Mouse (Mus musculus): ENCODE results near the gene Hacd4. TPM values are rescaled to one million over a fixed set of nuclear protein-coding genes. Genes with fewer than 3 reads are reported as not detected.

Gene Hacd4
- total RNA-seq (2021), result 1 to 10 TPM; 4.4 to 6.0 TPM

DNA sequence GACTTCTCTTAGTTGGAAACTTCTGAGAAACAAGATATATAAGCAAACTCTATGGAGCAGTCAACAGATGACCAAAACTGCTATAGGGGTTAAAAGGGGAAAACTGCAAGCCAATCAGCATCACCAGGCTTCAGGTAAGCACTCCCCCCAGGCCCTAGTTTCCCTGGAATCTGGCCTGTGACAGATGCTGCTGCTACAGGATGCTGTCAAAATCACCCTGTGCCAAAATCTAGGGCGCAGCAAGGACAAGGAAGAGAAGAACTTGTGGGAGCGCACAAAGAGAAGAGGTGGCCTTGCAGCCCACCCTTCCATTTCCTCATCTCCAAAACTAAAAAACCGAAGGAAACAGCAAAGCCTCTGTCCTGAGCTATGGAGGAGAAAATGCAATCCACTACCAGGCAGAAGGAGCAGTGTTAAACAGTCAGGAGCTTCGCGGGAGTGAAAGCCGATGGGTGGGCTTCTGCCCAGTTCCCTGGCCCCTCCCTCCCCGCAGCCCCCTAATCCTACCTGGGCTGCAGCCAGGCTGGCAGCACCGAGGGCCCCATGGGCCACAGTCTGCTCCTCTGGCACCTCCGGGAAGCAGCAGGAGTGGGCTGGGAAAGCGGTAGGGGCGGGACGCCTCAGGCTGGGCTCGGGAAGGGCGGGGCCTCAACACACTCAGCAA, at the start of gene Hacd4:
TSS of gene Hacd4 (minus strand) at position 603 of the 664 bp plus-strand sequence.
- intact Hi-C loops (cut with DNase I), result loop anchor here (2.0 kb wide), 1 partner anchor 76 kb away; no protein-coding TSS in a partner anchor

DNA sequence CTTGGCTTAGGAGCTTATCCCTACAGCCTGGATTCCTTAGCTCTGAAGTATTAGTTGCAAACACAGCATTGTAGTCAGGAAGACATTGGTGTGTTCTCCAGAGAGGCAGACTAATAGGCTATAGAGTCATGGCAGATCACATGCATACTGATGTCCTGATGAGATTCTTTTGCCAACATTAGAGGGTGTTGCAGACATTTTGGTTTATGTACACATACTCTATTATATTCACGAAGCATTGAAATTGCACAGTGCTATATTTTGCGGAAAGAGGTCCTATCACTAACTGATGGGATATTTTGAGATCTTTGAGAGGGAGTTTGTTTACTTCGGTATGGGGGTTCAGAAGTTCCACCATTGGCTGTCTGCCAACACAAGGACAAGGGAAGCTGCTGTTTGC, 49.4 kb upstream of the Hacd4 start:
- intact Hi-C loops (cut with DNase I), result no loop called here

More for the DNA sequence above, at the start of gene Hacd4:
- peak; percentile 66 for DNase-seq

DNA sequence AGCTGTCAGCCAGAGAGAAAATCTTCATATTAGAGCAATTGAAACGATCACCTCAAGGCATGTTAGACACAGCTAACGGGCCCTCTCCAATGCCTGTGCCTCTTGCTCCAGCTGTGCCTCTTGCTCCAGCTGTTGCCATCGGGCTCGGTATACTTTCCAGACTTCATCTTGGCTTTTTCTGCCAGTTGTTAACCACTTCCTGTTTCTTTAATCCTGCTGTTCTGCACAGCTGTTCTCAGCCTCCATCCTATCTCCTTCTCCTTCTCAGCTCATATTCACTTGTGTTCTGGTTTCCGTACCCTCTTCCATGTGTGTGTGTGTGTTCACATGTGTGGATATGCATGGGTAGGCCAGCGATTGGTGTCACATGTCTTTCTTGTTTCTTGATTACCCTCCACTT, 41.4 kb upstream of the Hacd4 start:
- DNase-seq, result no peak
- intact Hi-C loops (cut with DNase I), result no loop called here

More for the DNA sequence above, 49.4 kb upstream of the Hacd4 start:
- no peak for DNase-seq

DNA sequence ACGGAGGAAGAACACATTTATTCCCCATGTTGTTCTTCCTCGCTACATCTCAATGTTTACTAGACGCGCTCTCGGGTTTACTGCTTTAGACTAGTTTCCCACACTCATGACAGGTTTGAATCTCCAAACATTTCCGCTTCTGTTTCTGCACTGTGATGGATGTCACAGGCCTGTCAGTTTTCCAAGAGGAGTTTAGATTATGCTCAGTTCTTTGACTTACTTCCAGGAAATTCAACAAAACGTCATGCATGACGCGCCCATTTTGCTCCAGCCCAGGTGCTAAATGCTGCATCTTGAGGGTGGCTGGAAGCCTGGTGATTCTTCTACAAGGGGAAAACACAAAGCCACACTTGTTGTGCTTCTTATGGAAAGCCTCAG, 40.1 kb upstream of the Hacd4 start:
- intact Hi-C loops (cut with DNase I), result no loop called here
- DNase-seq, result no peak

DNA sequence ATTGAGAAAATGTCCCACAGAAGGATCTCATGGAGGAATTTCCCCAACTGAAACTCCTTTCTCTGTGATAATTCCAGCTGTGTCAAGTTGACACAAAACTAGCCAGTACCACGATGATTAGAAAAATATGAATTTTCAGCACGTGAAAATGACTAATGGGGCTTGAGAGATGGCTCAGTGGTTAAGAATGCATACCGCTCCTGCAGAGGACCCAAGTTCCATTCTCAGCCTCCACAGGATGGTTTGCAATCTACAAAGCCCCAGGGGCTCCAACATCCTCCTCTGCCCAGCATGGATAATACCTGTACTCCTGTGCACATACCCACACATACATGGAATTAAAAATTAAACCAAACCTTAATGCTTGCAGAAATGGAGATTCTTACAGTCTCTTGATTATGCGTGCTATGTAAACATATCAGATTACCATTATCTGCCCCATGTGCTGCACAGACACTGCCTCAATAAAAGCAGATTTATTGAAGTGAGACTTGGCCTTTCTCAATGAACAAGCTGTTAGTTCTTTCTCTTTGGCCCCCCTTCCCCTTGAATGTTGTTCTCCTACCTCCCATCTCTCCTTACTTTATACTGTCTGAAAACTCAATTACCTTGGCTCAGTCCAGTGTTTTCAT, 39.6 kb upstream of the Hacd4 start:
- intact Hi-C loops (cut with DNase I), result no loop called here
- no peak for DNase-seq

DNA sequence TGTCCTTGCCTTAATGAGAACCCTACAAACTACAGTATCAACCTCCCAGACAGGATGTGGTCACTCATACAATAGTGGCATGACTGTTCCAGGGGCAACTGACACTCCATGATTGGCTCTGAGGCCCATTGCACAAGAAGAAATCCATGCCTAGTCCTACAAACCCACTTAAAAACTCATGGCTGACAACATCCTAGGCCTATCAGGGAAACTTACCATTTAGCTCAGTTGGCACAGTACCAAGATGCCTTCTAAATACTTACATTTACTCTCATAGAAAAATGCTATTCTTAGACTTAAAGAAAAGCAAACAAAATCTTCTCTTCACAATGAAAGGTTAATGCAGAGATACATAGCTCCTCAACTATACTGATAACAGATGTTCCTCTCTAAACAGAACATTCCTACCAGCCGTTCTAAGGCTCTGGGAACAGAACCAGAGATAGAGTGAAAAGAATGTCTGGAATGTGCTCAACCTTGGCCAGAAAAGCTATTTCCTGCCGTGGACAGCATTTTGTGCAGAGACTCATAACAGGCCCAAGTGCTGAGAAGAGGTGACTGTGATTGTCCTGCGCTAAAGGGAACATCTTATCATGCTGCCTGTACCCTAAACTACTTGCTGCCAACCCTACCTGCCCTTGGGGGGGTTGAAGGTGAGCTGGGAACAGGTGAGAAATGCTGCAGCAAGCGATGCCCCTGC, 37.9 kb upstream of the Hacd4 start:
- intact Hi-C loops (cut with DNase I), result no loop called here
- peak in 1 of 2 experiments; percentile 17 for DNase-seq

DNA sequence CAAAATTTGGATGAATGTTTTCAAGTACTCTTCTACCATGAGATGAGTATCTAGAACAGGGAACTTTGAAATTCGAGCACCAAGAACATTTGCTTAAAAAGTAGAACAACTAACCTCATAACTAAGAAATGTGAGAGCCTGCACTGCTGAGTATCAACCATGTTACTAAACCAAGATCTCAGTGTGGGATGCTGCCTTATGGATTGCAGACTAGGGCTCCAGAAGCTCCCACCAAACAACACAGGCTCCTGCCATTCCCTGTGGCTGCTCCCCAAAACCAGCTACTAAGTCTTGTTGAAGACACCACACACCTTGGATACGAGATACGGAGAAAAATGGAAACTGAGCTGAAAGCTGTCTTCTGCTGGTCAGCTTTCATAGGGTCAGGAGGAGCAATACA, 37.4 kb upstream of the Hacd4 start:
- intact Hi-C loops (cut with DNase I), result no loop called here
- DNase-seq, result no peak

DNA sequence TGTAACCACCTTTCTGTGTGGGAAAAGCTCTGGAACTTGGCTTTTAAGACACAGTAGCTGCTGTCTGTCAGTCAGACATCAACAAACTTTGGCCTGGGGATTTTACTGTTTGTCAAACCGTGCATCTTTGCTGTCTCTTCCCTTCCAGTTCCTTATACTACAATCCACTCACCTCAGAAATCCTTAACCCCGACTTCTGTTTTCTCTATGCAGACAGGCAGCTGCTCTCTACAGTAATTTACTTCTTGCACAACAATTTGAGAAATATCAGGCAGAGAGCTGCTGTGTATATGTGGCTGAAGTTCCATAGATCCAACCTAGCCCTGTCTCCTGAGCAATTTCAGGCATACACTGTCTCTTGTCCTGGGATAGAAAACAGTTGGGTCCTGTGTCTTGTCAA, 32.8 kb upstream of the Hacd4 start:
- no peak for DNase-seq
- intact Hi-C loops (cut with DNase I), result no loop called here

DNA sequence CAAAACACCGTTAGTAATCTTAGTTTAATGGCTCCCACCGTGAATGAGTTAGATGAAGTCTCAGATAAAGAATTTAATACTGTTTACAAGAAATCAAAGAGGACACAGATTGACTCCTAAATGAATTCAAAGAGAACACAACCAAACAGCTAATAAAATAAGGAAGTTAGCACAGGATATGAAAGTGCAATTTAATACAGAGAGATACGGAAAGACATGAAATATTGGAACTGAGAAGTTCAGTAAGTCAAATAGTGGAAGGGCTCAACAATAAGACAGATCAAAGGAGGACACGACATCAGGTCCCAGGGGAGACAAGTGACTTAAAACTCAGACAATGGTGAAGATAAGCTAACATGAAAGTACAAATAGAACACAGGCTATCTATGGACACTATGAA, 25.8 kb upstream of the Hacd4 start:
- no peak for DNase-seq

DNA sequence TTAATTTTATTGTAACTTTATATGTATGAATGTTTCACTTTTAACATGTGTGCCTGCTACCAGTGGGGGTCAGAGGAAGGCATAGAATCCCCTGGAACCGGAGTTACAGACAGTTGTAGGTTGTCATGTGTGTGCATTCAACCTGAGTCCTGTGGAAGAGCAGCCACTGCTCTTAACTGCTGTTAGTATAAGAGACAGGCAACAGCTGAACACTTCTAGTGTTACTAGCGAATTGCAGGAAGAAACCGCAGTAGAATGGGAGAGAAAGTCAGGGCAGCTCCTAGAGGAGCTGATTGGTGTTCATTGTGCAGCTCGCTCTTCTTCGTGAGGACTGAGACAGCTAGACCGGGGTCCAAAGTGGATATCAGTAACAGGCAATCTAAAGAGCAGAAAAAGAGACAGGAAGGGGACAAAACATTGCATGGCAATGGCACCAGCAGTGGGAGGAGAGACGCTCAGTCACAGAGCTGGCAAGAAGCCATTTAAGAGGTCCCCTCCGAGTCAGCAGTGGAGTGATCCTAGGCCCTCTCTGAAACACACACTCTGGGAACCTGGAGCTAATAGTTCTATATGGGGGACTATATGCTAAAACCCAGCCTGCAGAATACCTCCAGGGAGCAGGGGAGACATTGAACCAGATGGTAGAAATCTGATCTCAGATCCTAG, 24.4 kb upstream of the Hacd4 start:
- DNase-seq, result no peak
- intact Hi-C loops (cut with DNase I), result no loop called here

More for the DNA sequence above, 25.8 kb upstream of the Hacd4 start:
- intact Hi-C loops (cut with DNase I), result no loop called here

DNA sequence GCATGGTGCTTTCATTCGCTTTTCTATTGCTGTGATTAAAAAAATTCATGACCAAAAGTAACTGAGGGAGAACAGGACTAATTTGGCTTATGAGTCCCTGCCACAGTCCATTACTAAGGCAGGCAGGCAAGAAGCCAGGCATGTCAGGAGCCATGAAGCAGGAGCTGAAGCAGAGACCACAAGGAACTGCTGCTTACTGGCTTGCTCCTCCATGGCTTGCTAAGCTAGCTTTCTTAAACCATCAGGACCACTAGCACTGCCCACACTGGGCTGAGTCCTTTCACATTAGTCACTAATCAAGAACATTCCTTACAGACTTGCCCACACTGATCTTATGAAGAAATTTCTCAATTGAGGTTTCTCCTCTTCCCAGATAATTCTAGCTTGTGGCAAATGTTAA, 23.8 kb upstream of the Hacd4 start:
- DNase-seq, result no peak
- intact Hi-C loops (cut with DNase I), result no loop called here

DNA sequence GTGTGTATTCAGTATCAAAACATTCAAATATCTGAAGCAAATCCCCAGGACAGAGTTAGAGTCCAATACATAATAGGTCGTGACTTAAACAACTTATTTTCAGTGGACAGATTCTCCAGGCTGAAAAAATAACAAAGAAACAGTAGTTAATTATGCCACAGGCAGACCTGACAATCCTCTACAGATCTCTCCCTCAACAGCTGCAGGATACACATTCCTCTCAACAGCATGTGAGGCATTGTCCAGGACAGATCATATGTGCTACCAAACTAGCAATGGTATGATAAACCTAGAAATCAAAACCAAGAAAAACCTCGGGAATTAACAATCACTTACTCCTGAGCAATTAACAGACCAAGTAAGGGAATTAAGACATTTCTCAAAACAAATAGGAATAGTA, 22.6 kb upstream of the Hacd4 start:
- intact Hi-C loops (cut with DNase I), result no loop called here
- no peak for DNase-seq

DNA sequence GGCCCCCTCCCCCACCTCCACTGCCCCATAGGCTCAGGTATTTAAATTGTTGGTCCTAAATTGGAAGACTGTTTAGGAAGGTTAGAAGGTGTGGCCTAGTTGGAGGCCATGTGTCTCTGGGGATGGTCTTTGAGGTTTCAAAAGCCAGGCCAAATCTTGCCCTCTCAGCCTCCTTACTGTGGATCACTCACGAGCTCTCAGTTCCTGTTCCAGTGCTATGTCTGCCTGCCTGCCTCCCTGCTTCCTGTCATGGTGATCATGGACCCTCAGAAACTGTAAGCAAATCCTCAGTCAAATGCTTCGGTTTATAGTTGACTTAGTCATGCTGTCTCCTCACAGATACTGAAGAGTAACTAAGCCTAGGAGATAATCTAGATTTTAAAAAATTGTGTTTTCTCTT, 19.9 kb upstream of the Hacd4 start:
- DNase-seq, result no peak
- intact Hi-C loops (cut with DNase I), result no loop called here

DNA sequence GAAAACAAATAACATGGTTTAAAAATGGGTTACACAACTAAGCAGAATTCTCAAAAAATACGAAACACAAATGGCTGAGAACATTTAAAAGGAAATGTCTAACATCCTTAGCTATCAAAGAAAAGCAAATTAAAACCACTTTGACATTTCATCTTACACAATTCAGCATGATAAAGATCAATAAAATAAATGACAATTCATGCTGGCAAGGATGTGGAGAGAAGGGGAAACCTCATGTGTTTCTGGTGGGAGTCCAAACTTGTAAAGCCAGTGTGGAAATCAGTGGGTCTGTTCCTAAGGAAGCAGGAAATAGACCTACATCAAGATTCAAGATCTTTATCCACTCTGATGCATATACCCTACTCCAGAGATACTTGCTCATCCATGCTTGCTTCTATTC, 19.4 kb upstream of the Hacd4 start:
- DNase-seq, result no peak
- intact Hi-C loops (cut with DNase I), result no loop called here

DNA sequence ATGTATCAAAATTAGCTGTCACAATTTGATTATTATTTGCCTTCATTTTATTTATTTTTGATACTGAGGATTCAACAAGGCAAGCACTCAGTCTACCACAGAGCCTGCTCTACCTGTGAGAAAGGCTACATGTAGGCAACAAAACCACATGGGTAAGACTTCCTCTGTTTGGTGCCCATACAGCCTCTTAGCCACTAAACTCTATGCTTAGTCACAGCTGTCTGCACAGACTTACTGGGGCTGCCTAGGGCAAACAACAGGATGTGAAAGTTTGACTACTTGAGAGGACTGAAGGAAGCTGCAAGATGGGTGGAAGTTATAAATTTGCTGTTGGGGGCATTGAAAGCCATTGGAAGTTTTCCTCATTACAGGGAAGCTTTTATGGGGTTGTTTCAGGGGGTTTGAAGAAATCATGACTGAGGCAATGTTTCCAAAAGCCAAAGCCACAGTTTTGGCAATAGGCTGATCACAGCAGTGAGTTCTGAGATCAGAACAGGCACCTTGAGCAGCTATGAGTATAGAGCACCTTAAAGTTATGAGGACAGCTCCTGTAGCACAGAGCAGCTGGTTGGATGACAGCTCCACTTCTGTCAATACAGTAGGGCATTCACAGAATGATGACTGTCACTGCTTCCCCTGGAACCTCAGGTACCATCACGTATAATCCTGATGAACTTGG, 11.5 kb upstream of the Hacd4 start:
- intact Hi-C loops (cut with DNase I), result no loop called here
- DNase-seq, result no peak

DNA sequence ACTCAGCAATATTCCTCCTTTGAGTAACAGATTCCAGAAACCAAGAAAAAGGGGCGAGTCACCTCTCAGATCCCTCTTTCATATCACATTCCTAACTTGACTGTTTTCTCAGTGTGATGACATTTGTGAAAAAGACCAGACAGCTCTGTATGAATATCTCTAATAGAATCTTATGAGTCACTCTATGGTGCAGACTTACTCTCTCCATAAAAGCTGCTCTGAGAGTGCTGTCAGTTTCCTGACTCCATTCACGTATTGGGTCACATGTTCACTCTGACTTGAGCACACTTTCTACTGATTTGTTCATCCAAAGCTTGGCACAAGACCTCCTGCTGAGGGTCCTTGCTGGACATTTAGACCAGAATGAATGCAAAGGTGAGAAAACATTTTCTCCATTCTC, 10.2 kb upstream of the Hacd4 start:
- intact Hi-C loops (cut with DNase I), result no loop called here
- DNase-seq, result no peak

DNA sequence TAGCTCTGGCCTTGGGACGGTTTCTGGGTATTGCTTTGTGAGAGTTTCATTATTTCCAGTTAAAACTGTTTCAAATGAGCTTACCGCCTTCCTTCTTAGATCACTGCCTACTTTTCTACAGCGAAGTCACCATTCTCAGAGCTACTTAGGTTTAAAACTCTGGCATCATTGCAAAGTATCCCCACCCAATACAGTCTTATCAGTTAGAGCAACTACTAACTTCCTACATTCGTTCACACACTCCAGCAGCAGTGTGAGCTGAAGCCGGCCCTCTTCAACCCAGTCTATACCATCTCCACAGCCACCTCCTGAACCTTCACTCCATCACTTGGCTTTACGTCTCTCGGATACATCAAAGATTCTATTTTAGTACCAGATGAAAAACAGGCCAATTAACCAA, 2.1 kb upstream of the Hacd4 start:
- intact Hi-C loops (cut with DNase I), result no loop called here
- DNase-seq, result no peak

DNA sequence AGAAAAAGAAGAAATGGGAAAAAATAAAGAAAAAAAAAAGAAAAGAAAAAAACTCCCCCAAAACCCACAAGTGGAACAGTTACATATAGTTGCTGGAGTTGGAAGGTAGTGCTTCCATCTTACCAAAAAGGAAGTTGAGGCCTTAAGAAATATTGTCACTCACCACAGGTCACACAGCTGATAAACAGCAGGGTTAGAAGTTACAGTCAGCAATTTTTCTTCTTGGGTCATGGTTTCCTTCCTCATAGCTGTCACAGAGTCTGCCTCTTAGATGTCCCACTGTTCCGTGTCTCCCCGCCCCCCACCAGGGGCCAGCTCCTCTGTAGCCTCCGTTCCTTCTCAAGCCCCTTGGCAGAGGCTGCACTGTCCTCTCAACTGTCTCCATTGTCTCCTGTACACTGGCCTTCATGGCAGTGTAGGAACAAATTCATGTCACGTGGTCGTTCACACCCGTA, 968 bp upstream of the Hacd4 start:
- DNase-seq, result peak in 1 of 2 experiments; percentile 13
- intact Hi-C loops (cut with DNase I), result loop anchor here (2.0 kb wide), 1 partner anchor 75 kb away; no protein-coding TSS in a partner anchor

DNA sequence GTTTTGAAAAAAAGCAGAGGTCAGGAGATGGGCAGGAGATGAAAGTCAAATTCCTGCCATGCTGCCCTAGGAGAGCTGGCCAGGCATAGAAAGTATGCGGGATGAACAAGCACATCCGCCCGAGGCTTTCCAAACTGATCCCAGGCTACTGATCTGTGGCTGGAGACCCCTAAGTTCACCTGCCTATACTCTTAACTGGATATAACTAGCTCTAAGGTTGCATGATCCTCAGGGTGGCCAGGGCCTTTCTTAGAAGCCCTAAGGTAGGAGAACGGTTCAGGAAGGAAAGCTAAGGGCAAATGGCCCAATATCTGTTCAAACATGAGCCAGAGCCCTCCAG, 232 bp upstream of the Hacd4 start:
- DNase-seq, result no peak
- intact Hi-C loops (cut with DNase I), result loop anchor here (2.0 kb wide), 1 partner anchor 76 kb away; no protein-coding TSS in a partner anchor

DNA sequence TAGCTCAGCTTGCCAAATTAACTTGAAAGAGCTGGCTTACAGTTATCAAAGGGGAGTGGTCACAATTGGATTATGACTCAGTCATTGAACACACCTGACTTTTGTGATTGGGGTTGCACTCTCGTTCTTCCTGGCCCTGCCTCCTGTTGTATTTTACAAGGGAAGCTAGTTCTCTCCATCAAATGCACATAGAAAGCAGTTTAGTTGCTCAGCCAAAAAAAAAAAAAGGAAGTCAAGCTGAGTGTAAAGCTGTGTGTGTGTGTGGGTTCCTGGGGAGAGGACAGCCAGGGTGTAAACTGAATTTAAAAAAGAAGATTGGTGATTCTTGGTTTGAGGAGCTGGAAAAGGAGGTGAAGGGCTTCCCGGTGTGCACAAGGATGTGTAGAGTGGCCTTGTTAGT, 811 bp downstream of the Hacd4 start:
- intact Hi-C loops (cut with DNase I), result loop anchor here (2.0 kb wide), 1 partner anchor 77 kb away; no protein-coding TSS in a partner anchor
- DNase-seq, result no peak

DNA sequence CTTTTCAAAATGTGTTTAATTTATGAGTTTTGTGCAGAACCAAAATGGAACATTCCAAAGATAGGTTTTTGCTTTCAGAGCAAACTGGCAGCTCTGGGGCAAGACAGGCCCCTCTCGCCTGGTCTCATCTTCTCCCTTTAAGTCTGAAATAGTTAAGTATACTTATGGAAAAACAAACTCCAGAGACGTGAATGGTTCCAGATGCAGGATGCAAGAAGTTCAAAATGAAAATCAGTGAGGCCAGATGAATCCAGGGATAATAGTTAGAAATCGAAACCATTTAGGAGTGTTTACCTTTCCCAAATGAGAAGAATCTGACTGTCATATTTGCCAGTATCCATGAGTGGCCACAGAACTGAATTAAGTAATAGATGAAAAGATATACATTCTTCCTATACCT, 1.6 kb downstream of the Hacd4 start:
- no peak for DNase-seq
- intact Hi-C loops (cut with DNase I), result no loop called here

Measured in heart, postnatal 36 days (tissue).